Mouse (Mus musculus) midbrain, postnatal 0 days (tissue): Measurements from ENCODE around the gene Camk1g. TPM values are rescaled to one million over a fixed set of nuclear protein-coding genes. Genes with fewer than 3 reads are reported as not detected.

Experiments used
- ATAC-seq: fragments of 200-750 bp; cut with Nextera tagmentation; 2 replicates; pipeline ENCODE4 v1.8.0; 2017; ENCODE audit warnings: moderate number of reproducible peaks, mild to moderate bottlenecking, moderate TSS enrichment, moderate library complexity; ENCODE audit not compliant: low FRiP score
- DNase-seq: peaks from one replicate; pipeline ENCODE4 v3.0.0-alpha.2; 2015; ENCODE audit warnings: low spot score
- H3K27ac ChIP-seq: fragments of 300-500 bp; sonication (generic); 2 replicates; pipeline ENCODE4 v1.5.1; 2014; ENCODE audit warnings: low read depth, mild to moderate bottlenecking, low read length, mixed read lengths
- H3K27me3 ChIP-seq: fragments of 300-500 bp; sonication (generic); 2 replicates; pipeline ENCODE4 v1.6.1; 2014; ENCODE audit warnings: low read length, control low read depth, mixed read lengths; ENCODE audit not compliant: insufficient read depth
- H3K36me3 ChIP-seq: fragments of 300-500 bp; sonication (generic); 2 replicates; pipeline ENCODE4 v1.6.1; 2014; ENCODE audit warnings: low read length, control low read depth, mixed read lengths; ENCODE audit not compliant: insufficient read depth
- H3K4me1 ChIP-seq: fragments of 300-500 bp; sonication (generic); 2 replicates; pipeline ENCODE4 v1.6.1; 2014; ENCODE audit warnings: mild to moderate bottlenecking, control low read depth, antibody characterized with exemption, low read length, mixed read lengths; ENCODE audit not compliant: insufficient read depth
- H3K4me2 ChIP-seq: fragments of 300-500 bp; sonication (generic); 2 replicates; pipeline ENCODE4 v1.6.1; 2014; ENCODE audit warnings: low read depth, mild to moderate bottlenecking, low read length, mixed read lengths; ENCODE audit not compliant: poor library complexity, severe bottlenecking
- H3K4me3 ChIP-seq: fragments of 300-500 bp; sonication (generic); 2 replicates; pipeline ENCODE4 v1.5.1; 2014; ENCODE audit warnings: low read depth, mild to moderate bottlenecking, low read length, moderate library complexity
- H3K9ac ChIP-seq: fragments of 300-500 bp; sonication (generic); replicated peaks from 2 replicates; pipeline ENCODE4 v1.6.1; 2014; ENCODE audit warnings: mild to moderate bottlenecking, low read length, moderate library complexity, mixed read lengths; ENCODE audit not compliant: poor library complexity, severe bottlenecking
- H3K9me3 ChIP-seq: fragments of 300-500 bp; sonication (generic); 2 replicates; pipeline ENCODE4 v1.6.1; 2016; ENCODE audit warnings: low read length, control low read depth
- CTCF ChIP-seq: IDR thresholded peaks from 2 replicates; pipeline ENCODE4 v1.5.1; 2016; ENCODE audit warnings: antibody characterized with exemption, mild to moderate bottlenecking
- WGBS: fragments of 180-500 bp; shearing (Covaris S2); extraction: QIAGEN DNeasy Blood & Tissue Kit; methylation state at CpG from one replicate; pipeline ENCODE4 v1.1.7; 2014; 5-methylcytosine and 5-hydroxymethylcytosine counted together
- polyA plus RNA-seq: library from polyadenylated mRNA; unstranded; fragments of >200 nt; fragmentation: Nextera tagmentation; extraction: Ambion mirVana; gene quantifications from 2 replicates; pipeline ENCODE4 v1.2.1, GENCODE M21; 2015
- total RNA-seq: library from RNA; depleted of rRNA; stranded (reverse); fragments of >200 nt; gene quantifications from 2 replicates; pipeline ENCODE4 v1.2.3, GENCODE M21; 2014

The Camk1g gene
- total and polyA plus RNA-seq, 2 experiments from 2014 or later: 46.6 to 48.1 TPM

GRCm38 (mm10) chr1:193381597-193382404, 11.7 kb upstream of the Camk1g start:
- H3K4me3 ChIP-seq: no peak overlapping the region
- no peak overlapping the region for H3K27ac ChIP-seq
- no peaks in the 10 kb centered on the region for H3K27me3 ChIP-seq
- H3K4me1 ChIP-seq: no peaks in the 10 kb centered on the region; the same call in 1 of the 2 replicates
- H3K9me3 ChIP-seq: no peaks in the 10 kb centered on the region
- H3K9ac ChIP-seq: no peak overlapping the region
- DNase-seq: no peak
- WGBS: 23% methylated on average over 11 of the region's 11 CpGs
- ATAC-seq: peak; percentile 17; the same call in 1 of the 2 replicates
- peak overlapping the region; percentile 2 for H3K4me2 ChIP-seq
- no peaks in the 10 kb centered on the region for H3K36me3 ChIP-seq
- no peak for TF ChIP-seq CTCF

GRCm38 (mm10) chr1:193380877-193381276, 10.8 kb upstream of the Camk1g start:
- Histone ChIP-seq H3K27me3 (no peaks in the 10 kb centered on the region), H3K4me2 (no peak overlapping the region), H3K27ac (no peak overlapping the region), H3K9ac (no peak overlapping the region), H3K36me3 (no peaks in the 10 kb centered on the region), H3K4me1 (no peaks in the 10 kb centered on the region; the same call in 1 of the 2 replicates), H3K9me3 (no peaks in the 10 kb centered on the region), H3K4me3 (no peak overlapping the region)
- 90% methylated on average over 5 of the region's 5 CpGs for whole genome bisulfite sequencing
- no peak for ATAC-seq
- no peak for DNase-seq
- no peak for TF ChIP-seq CTCF

- no peak for TF ChIP-seq CTCF
- Histone ChIP-seq H3K27me3 (no peaks in the 10 kb centered on the region), H3K4me3 (no peak overlapping the region), H3K9me3 (no peaks in the 10 kb centered on the region), H3K36me3 (no peaks in the 10 kb centered on the region), H3K27ac (no peak overlapping the region), H3K9ac (no peak overlapping the region), H3K4me1 (no peaks in the 10 kb centered on the region; the same call in 1 of the 2 replicates), H3K4me2 (no peak overlapping the region)
- ATAC-seq: no peak
- WGBS: 79% methylated on average over 6 of the region's 6 CpGs
- no peak for DNase-seq
Measured at GRCm38 (mm10) chr1:193379634-193380033, 9.5 kb upstream of the Camk1g start.

- no peaks in the 10 kb centered on the region for H3K27me3 ChIP-seq
- 19% methylated on average over 4 of the region's 4 CpGs for WGBS
- H3K27ac ChIP-seq: no peak overlapping the region
- peak; percentile 36; the same call in 1 of the 2 replicates for ATAC-seq
- H3K36me3 ChIP-seq: no peaks in the 10 kb centered on the region
- H3K4me3 ChIP-seq: no peak overlapping the region
- H3K4me2 ChIP-seq: no peak overlapping the region
- no peaks in the 10 kb centered on the region for H3K9me3 ChIP-seq
- H3K4me1 ChIP-seq: no peaks in the 10 kb centered on the region
- DNase-seq: peak; percentile 82
- peak; percentile 94 for TF ChIP-seq CTCF
- H3K9ac ChIP-seq: no peak overlapping the region
Measured at GRCm38 (mm10) chr1:193376478-193377134, 6.5 kb upstream of the Camk1g start.

- Histone ChIP-seq H3K9me3 (no peaks in the 10 kb centered on the region), H3K36me3 (no peaks in the 10 kb centered on the region), H3K4me2 (no peak overlapping the region), H3K27ac (no peak overlapping the region), H3K27me3 (no peaks in the 10 kb centered on the region), H3K4me1 (no peaks in the 10 kb centered on the region; the same call in 1 of the 2 replicates), H3K9ac (no peak overlapping the region), H3K4me3 (no peak overlapping the region)
- ATAC-seq (no peak), DNase-seq (no peak)
- 79% methylated on average over 6 of the region's 6 CpGs for WGBS
- no peak for TF ChIP-seq CTCF
Measured at GRCm38 (mm10) chr1:193373906-193374413, 3.9 kb upstream of the Camk1g start.
